Mouse (Mus musculus) lung, adult 2 months (tissue): ENCODE measurements around the gene Ccdc153.

Source experiments
- CTCF ChIP-seq: fragments of 200-500 bp; IDR thresholded peaks from 2 replicates; pipeline ENCODE4 v1.5.1; 2011; ENCODE audit warnings: mild to moderate bottlenecking, low read length, control low read depth; ENCODE audit not compliant: insufficient read depth
- POLR2A ChIP-seq: fragments of 200-500 bp; IDR thresholded peaks from 2 replicates; pipeline ENCODE4 v1.6.1; 2011; ENCODE audit warnings: low read depth, mild to moderate bottlenecking, control low read depth, low read length, borderline replicate concordance; ENCODE audit errors: extremely low read depth

DNA sequence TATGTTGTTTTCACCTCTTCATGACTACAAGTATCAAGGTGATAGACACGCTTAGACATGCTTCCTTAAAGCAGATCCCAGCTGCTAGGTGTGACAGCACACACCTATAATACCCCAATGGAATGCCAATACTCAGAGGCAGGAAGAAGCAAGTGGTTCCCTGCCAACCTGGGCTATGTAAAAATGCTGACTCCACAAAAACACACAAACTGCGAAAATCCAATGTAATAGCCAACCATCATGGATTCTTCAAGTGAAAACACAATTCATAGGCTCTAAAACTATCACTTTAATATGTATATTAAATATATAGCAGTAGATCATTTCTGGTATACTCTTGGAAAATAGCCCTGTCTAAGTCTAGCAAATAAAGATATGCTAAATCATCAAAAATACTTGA lies 32.6 kb upstream of the Ccdc153 start:
- TF ChIP-seq CTCF (no peak), POLR2A (no peak)
